Mouse (Mus musculus) midbrain, embryonic 11.5 days (tissue): ENCODE results near the gene Dnajc30. TPM values are rescaled to one million over a fixed set of nuclear protein-coding genes. Genes with fewer than 3 reads are reported as not detected.

ENCODE experiments used
- ATAC-seq: fragments of 200-750 bp; cut with Nextera tagmentation; 2 replicates; pipeline ENCODE4 v1.8.0; 2017; ENCODE audit warnings: moderate TSS enrichment, moderate library complexity; ENCODE audit not compliant: low FRiP score
- DNase-seq: peaks from one replicate; pipeline ENCODE4 v3.0.0; 2015; ENCODE audit warnings: low spot score; ENCODE audit errors: missing footprints
- H3K27ac ChIP-seq: fragments of 300-500 bp; sonication (generic); 2 replicates; pipeline ENCODE4 v1.5.1; 2014; ENCODE audit warnings: low read depth, low read length
- H3K27me3 ChIP-seq: fragments of 300-500 bp; sonication (generic); 2 replicates; pipeline ENCODE4 v1.6.1; 2014; ENCODE audit warnings: mild to moderate bottlenecking, low read length, moderate library complexity, mixed read lengths; ENCODE audit not compliant: control insufficient read depth, insufficient read depth
- H3K36me3 ChIP-seq: fragments of 300-500 bp; sonication (generic); 2 replicates; pipeline ENCODE4 v1.6.1; 2014; ENCODE audit warnings: mild to moderate bottlenecking, low read length, moderate library complexity, mixed read lengths; ENCODE audit not compliant: control insufficient read depth, insufficient read depth
- H3K4me1 ChIP-seq: fragments of 300-500 bp; sonication (generic); 2 replicates; pipeline ENCODE4 v1.6.1; 2014; ENCODE audit warnings: low read length; ENCODE audit not compliant: control insufficient read depth, insufficient read depth
- H3K4me2 ChIP-seq: fragments of 300-500 bp; sonication (generic); 2 replicates; pipeline ENCODE4 v1.6.1; 2014; ENCODE audit warnings: mild to moderate bottlenecking, moderate library complexity
- H3K4me3 ChIP-seq: fragments of 300-500 bp; sonication (generic); 2 replicates; pipeline ENCODE4 v1.5.1; 2014; ENCODE audit warnings: low read depth, low read length
- H3K9ac ChIP-seq: fragments of 300-500 bp; sonication (generic); 2 replicates; pipeline ENCODE4 v1.6.1; 2014; ENCODE audit warnings: low read length
- H3K9me3 ChIP-seq: fragments of 300-500 bp; sonication (generic); 2 replicates; pipeline ENCODE4 v1.6.1; 2016; ENCODE audit warnings: low read length; ENCODE audit not compliant: control insufficient read depth
- WGBS: fragments of 180-500 bp; shearing (Covaris S2); extraction: QIAGEN DNeasy Blood & Tissue Kit; methylation state at CpG from one replicate; pipeline ENCODE4 v1.1.7; 2014; 5-methylcytosine and 5-hydroxymethylcytosine counted together
- polyA plus RNA-seq: library from polyadenylated mRNA; unstranded; fragments of >200 nt; fragmentation: Nextera tagmentation; extraction: Ambion mirVana; gene quantifications from 2 replicates; pipeline ENCODE4 v1.2.1, GENCODE M21; 2014

Dnajc30 gene
- polyA plus RNA-seq, 1 experiment from 2014 or later: 30.0 TPM

GRCm38 (mm10) chr5:135086871-135087270 is 22.9 kb downstream of the Dnajc30 start:
- Histone ChIP-seq H3K4me3 (no peak overlapping the region), H3K9me3 (no peaks in the 10 kb centered on the region), H3K27me3 (peaks cover 22% of the 10 kb centered on the region), H3K27ac (no peak overlapping the region), H3K36me3 (no peaks in the 10 kb centered on the region), H3K9ac (no peak overlapping the region), H3K4me1 (peaks cover 4% of the 10 kb centered on the region; the same call in 1 of the 2 replicates), H3K4me2 (no peak overlapping the region)
- 64% methylated on average over 4 of the region's 4 CpGs for WGBS
- ATAC-seq: no peak
- DNase-seq: no peak

GRCm38 (mm10) chr5:135089653-135090052 is 25.7 kb downstream of the Dnajc30 start, which contains the start of gene Mlxipl:
Mlxipl (plus strand) TSS chr5:135089890.
- peak within 1 kb of the TSS; percentile 7; the same call in 1 of the 2 replicates for H3K9ac ChIP-seq
- WGBS: 3% methylated on average over 37 of the region's 39 CpGs
- H3K4me2 ChIP-seq: peak within 1 kb of the TSS; percentile 26; the same call in 1 of the 2 replicates
- ATAC-seq: no peak
- peaks cover 4% of the 10 kb centered on the region; the same call in 1 of the 2 replicates for H3K4me1 ChIP-seq
- H3K27me3 ChIP-seq: peaks cover 22% of the 10 kb centered on the region
- peak within 1 kb of the TSS; percentile 6; the same call in 1 of the 2 replicates for H3K4me3 ChIP-seq
- H3K27ac ChIP-seq: no peak within 1 kb of the TSS
- no peaks in the 10 kb centered on the region for H3K36me3 ChIP-seq
- no peaks in the 10 kb centered on the region for H3K9me3 ChIP-seq
- peak; percentile 83 for DNase-seq

GRCm38 (mm10) chr5:135100981-135101380 is 37.0 kb downstream of the Dnajc30 start:
- Histone ChIP-seq H3K27ac (no peak overlapping the region), H3K27me3 (peaks cover 2% of the 10 kb centered on the region; the same call in 1 of the 2 replicates), H3K4me3 (no peak overlapping the region), H3K36me3 (no peaks in the 10 kb centered on the region), H3K4me2 (no peak overlapping the region), H3K9me3 (no peaks in the 10 kb centered on the region), H3K9ac (no peak overlapping the region), H3K4me1 (no peaks in the 10 kb centered on the region)
- WGBS: 90% methylated on average over 1 of the region's 1 CpGs
- DNase-seq (peak; percentile 73), ATAC-seq (no peak)

GRCm38 (mm10) chr5:135103999-135104660 is 40.1 kb downstream of the Dnajc30 start:
- 62% methylated on average over 11 of the region's 11 CpGs for WGBS
- no peaks in the 10 kb centered on the region for H3K36me3 ChIP-seq
- no peak overlapping the region for H3K4me2 ChIP-seq
- peaks cover 26% of the 10 kb centered on the region for H3K27me3 ChIP-seq
- ATAC-seq (no peak), DNase-seq (peak; percentile 85)
- H3K9me3 ChIP-seq: no peaks in the 10 kb centered on the region
- H3K27ac ChIP-seq: no peak overlapping the region
- H3K9ac ChIP-seq: no peak overlapping the region
- no peak overlapping the region for H3K4me3 ChIP-seq
- H3K4me1 ChIP-seq: peaks cover 4% of the 10 kb centered on the region

GRCm38 (mm10) chr5:135106758-135107256 is 42.8 kb downstream of the Dnajc30 start:
- Histone ChIP-seq H3K27ac (no peak overlapping the region), H3K9me3 (no peaks in the 10 kb centered on the region), H3K4me1 (peaks cover 4% of the 10 kb centered on the region), H3K9ac (peak overlapping the region; percentile 64), H3K4me2 (peak overlapping the region; percentile 91), H3K36me3 (no peaks in the 10 kb centered on the region), H3K4me3 (peak overlapping the region; percentile 52), H3K27me3 (peaks cover 31% of the 10 kb centered on the region)
- peak; percentile 91 for ATAC-seq
- WGBS: under 1% methylated on average over 48 of the region's 48 CpGs
- peak; percentile 96 for DNase-seq

- DNase-seq (peak; percentile 91), ATAC-seq (peak; percentile 28; the same call in 1 of the 2 replicates)
- peak overlapping the region; percentile 52 for H3K4me3 ChIP-seq
- no peak overlapping the region for H3K27ac ChIP-seq
- H3K9ac ChIP-seq: no peak overlapping the region; the same call in 1 of the 2 replicates
- H3K36me3 ChIP-seq: no peaks in the 10 kb centered on the region
- peaks cover 31% of the 10 kb centered on the region for H3K27me3 ChIP-seq
- peak overlapping the region; percentile 91 for H3K4me2 ChIP-seq
- no peaks in the 10 kb centered on the region for H3K9me3 ChIP-seq
- WGBS: 10% methylated on average over 40 of the region's 40 CpGs
- peaks cover 4% of the 10 kb centered on the region for H3K4me1 ChIP-seq
These were observed 43.8 kb downstream of the Dnajc30 start for GRCm38 (mm10) chr5:135107521-135108501.

- Histone ChIP-seq H3K36me3 (no peaks in the 10 kb centered on the region), H3K9me3 (no peaks in the 10 kb centered on the region), H3K27ac (no peak overlapping the region), H3K4me3 (no peak overlapping the region), H3K27me3 (peaks cover 31% of the 10 kb centered on the region), H3K9ac (no peak overlapping the region), H3K4me2 (no peak overlapping the region), H3K4me1 (peaks cover 4% of the 10 kb centered on the region)
- 55% methylated on average over 6 of the region's 6 CpGs for WGBS
- DNase-seq: no peak
- no peak for ATAC-seq
These were observed 45.0 kb downstream of the Dnajc30 start for GRCm38 (mm10) chr5:135109017-135109416.

GRCm38 (mm10) chr5:135109426-135109825 is 45.4 kb downstream of the Dnajc30 start:
- Histone ChIP-seq H3K9me3 (no peaks in the 10 kb centered on the region), H3K4me2 (no peak overlapping the region), H3K4me3 (no peak overlapping the region), H3K36me3 (no peaks in the 10 kb centered on the region), H3K4me1 (peaks cover 4% of the 10 kb centered on the region), H3K9ac (no peak overlapping the region), H3K27ac (no peak overlapping the region), H3K27me3 (peaks cover 31% of the 10 kb centered on the region)
- ATAC-seq (no peak), DNase-seq (no peak)
- WGBS: 89% methylated on average over 3 of the region's 3 CpGs
